Mouse (Mus musculus): ENCODE measurements around the gene Dennd1a.

- TF ChIP-seq CTCF (IDR thresholded peaks at IDR 0.05; ENCODE audit: low read depth, low read length) (no peak), POLR2A (IDR thresholded peaks at IDR 0.05; ENCODE audit: extremely low read depth, insufficient read depth, low read length) (no peak)
These were observed 341.4 kb downstream of the Dennd1a start for GRCm38 (mm10) chr2:37945598-37946336.

All from liver, adult 2 months (tissue).